Mouse (Mus musculus): ENCODE measurements around the gene Ripor1. TPM values are rescaled to one million over a fixed set of nuclear protein-coding genes. Genes with fewer than 3 reads are reported as not detected.
"Not testable (repeated sequence)": the region's sequence is repeated elsewhere in the genome, so short reads cannot be mapped to it uniquely, and the experiment has no call there.

Ripor1 gene
- polyA plus RNA-seq (2014; fragmentation: Nextera tagmentation; extraction: Ambion mirVana), result 13.1 and 14.1 TPM in 2 replicates

GRCm38 (mm10) chr8:105604804-105605381 is at the start of gene Ripor1:
Ripor1 (plus strand) TSS chr8:105605255.
- H3K4me3 ChIP-seq (ENCODE audit: low read depth, low read length), result peak within 1 kb of the TSS; percentile 70
- under 1% methylated on average over 37 of the region's 42 CpGs for WGBS
- H3K9me3 ChIP-seq (ENCODE audit: control insufficient read depth, low read length), result no peaks in the 10 kb centered on the region
- peak within 1 kb of the TSS; percentile 83 for H3K9ac ChIP-seq (ENCODE audit: low read length)
- peak within 1 kb of the TSS; percentile 58 for H3K27ac ChIP-seq (replicated peaks; ENCODE audit: low read depth, low read length)
- ATAC-seq (ENCODE audit: insufficient number of reproducible peaks, low FRiP score, low TSS enrichment, low read depth) (peak; percentile 61), DNase-seq (ENCODE audit: low spot score) (peak; percentile 84)
- H3K36me3 ChIP-seq (ENCODE audit: control insufficient read depth, insufficient read depth, low read length), result no peaks in the 10 kb centered on the region; the same call in 1 of the 2 replicates
- H3K27me3 ChIP-seq (ENCODE audit: control insufficient read depth, insufficient read depth, low read length), result no peaks in the 10 kb centered on the region
- H3K4me2 ChIP-seq (ENCODE audit: low read depth, severe bottlenecking), result peak within 1 kb of the TSS; percentile 93
- H3K4me1 ChIP-seq (ENCODE audit: control insufficient read depth, insufficient read depth, low read length), result peaks cover 18% of the 10 kb centered on the region

GRCm38 (mm10) chr8:105562863-105563262 is 42.2 kb upstream of the Ripor1 start:
- Histone ChIP-seq H3K9ac (ENCODE audit: low read length) (no peak overlapping the region), H3K27me3 (ENCODE audit: control insufficient read depth, insufficient read depth, low read length) (no peaks in the 10 kb centered on the region), H3K4me3 (ENCODE audit: low read depth, low read length) (no peak overlapping the region), H3K36me3 (ENCODE audit: control insufficient read depth, insufficient read depth, low read length) (no peaks in the 10 kb centered on the region; the same call in 1 of the 2 replicates), H3K27ac (replicated peaks; ENCODE audit: low read depth, low read length) (no peak overlapping the region), H3K4me2 (ENCODE audit: low read depth, severe bottlenecking) (no peak overlapping the region), H3K4me1 (ENCODE audit: control insufficient read depth, insufficient read depth, low read length) (peaks cover 8% of the 10 kb centered on the region), H3K9me3 (ENCODE audit: control insufficient read depth, low read length) (no peaks in the 10 kb centered on the region)
- 93% methylated on average over 3 of the region's 3 CpGs for WGBS
- no peak for ATAC-seq (ENCODE audit: insufficient number of reproducible peaks, low FRiP score, low TSS enrichment, low read depth)
- no peak for DNase-seq (ENCODE audit: low spot score)

GRCm38 (mm10) chr8:105563871-105564270 is 41.2 kb upstream of the Ripor1 start:
- ATAC-seq (ENCODE audit: insufficient number of reproducible peaks, low FRiP score, low TSS enrichment, low read depth), result no peak
- H3K27ac ChIP-seq (replicated peaks; ENCODE audit: low read depth, low read length), result no peak overlapping the region
- no peaks in the 10 kb centered on the region for H3K27me3 ChIP-seq (ENCODE audit: control insufficient read depth, insufficient read depth, low read length)
- H3K4me2 ChIP-seq (ENCODE audit: low read depth, severe bottlenecking), result no peak overlapping the region
- WGBS, result 83% methylated on average over 1 of the region's 1 CpGs
- no peaks in the 10 kb centered on the region; the same call in 1 of the 2 replicates for H3K36me3 ChIP-seq (ENCODE audit: control insufficient read depth, insufficient read depth, low read length)
- no peak overlapping the region for H3K4me3 ChIP-seq (ENCODE audit: low read depth, low read length)
- no peak for DNase-seq (ENCODE audit: low spot score)
- H3K4me1 ChIP-seq (ENCODE audit: control insufficient read depth, insufficient read depth, low read length), result peaks cover 8% of the 10 kb centered on the region
- H3K9ac ChIP-seq (ENCODE audit: low read length), result no peak overlapping the region
- no peaks in the 10 kb centered on the region for H3K9me3 ChIP-seq (ENCODE audit: control insufficient read depth, low read length)

GRCm38 (mm10) chr8:105564573-105565229 is 40.4 kb upstream of the Ripor1 start:
- not testable (repeated sequence) for H3K27ac ChIP-seq (replicated peaks; ENCODE audit: low read depth, low read length); DNase-seq (ENCODE audit: low spot score); H3K4me1 ChIP-seq (ENCODE audit: control insufficient read depth, insufficient read depth, low read length); H3K36me3 ChIP-seq (ENCODE audit: control insufficient read depth, insufficient read depth, low read length); H3K27me3 ChIP-seq (ENCODE audit: control insufficient read depth, insufficient read depth, low read length); H3K9me3 ChIP-seq (ENCODE audit: control insufficient read depth, low read length); ATAC-seq (ENCODE audit: insufficient number of reproducible peaks, low FRiP score, low TSS enrichment, low read depth)
- 88% methylated on average over 9 of the region's 9 CpGs for WGBS
- Histone ChIP-seq H3K4me2 (ENCODE audit: low read depth, severe bottlenecking) (peak overlapping the region; percentile 93), H3K9ac (ENCODE audit: low read length) (peak overlapping the region; percentile 73), H3K4me3 (ENCODE audit: low read depth, low read length) (peak overlapping the region; percentile 90)

GRCm38 (mm10) chr8:105565401-105565881 is 39.6 kb upstream of the Ripor1 start:
- DNase-seq (ENCODE audit: low spot score), result peak; percentile 24
- peak overlapping the region; percentile 93 for H3K4me2 ChIP-seq (ENCODE audit: low read depth, severe bottlenecking)
- H3K27ac ChIP-seq (replicated peaks; ENCODE audit: low read depth, low read length), result no peak overlapping the region
- H3K36me3 ChIP-seq (ENCODE audit: control insufficient read depth, insufficient read depth, low read length), result no peaks in the 10 kb centered on the region
- H3K27me3 ChIP-seq (ENCODE audit: control insufficient read depth, insufficient read depth, low read length), result no peaks in the 10 kb centered on the region
- peaks cover 8% of the 10 kb centered on the region for H3K4me1 ChIP-seq (ENCODE audit: control insufficient read depth, insufficient read depth, low read length)
- H3K9me3 ChIP-seq (ENCODE audit: control insufficient read depth, low read length), result no peaks in the 10 kb centered on the region
- WGBS, result under 1% methylated on average over 31 of the region's 31 CpGs
- peak overlapping the region; percentile 73 for H3K9ac ChIP-seq (ENCODE audit: low read length)
- peak overlapping the region; percentile 90 for H3K4me3 ChIP-seq (ENCODE audit: low read depth, low read length)
- peak; percentile 56 for ATAC-seq (ENCODE audit: insufficient number of reproducible peaks, low FRiP score, low TSS enrichment, low read depth)

GRCm38 (mm10) chr8:105565952-105566702 is 38.9 kb upstream of the Ripor1 start, which contains the start of gene Atp6v0d1:
Atp6v0d1 (minus strand) TSS chr8:105566047.
- ATAC-seq (ENCODE audit: insufficient number of reproducible peaks, low FRiP score, low TSS enrichment, low read depth) (peak; percentile 99), DNase-seq (ENCODE audit: low spot score) (peak; percentile 99)
- Histone ChIP-seq H3K4me3 (ENCODE audit: low read depth, low read length) (peak within 1 kb of the TSS; percentile 90), H3K4me1 (ENCODE audit: control insufficient read depth, insufficient read depth, low read length) (peaks cover 8% of the 10 kb centered on the region), H3K9me3 (ENCODE audit: control insufficient read depth, low read length) (no peaks in the 10 kb centered on the region), H3K4me2 (ENCODE audit: low read depth, severe bottlenecking) (peak within 1 kb of the TSS; percentile 93), H3K9ac (ENCODE audit: low read length) (peak within 1 kb of the TSS; percentile 73), H3K36me3 (ENCODE audit: control insufficient read depth, insufficient read depth, low read length) (no peaks in the 10 kb centered on the region), H3K27ac (replicated peaks; ENCODE audit: low read depth, low read length) (no peak within 1 kb of the TSS), H3K27me3 (ENCODE audit: control insufficient read depth, insufficient read depth, low read length) (no peaks in the 10 kb centered on the region)
- WGBS, result 3% methylated on average over 53 of the region's 53 CpGs

GRCm38 (mm10) chr8:105566703-105567595 is 38.1 kb upstream of the Ripor1 start:
- H3K27me3 ChIP-seq (ENCODE audit: control insufficient read depth, insufficient read depth, low read length), result no peaks in the 10 kb centered on the region
- peak overlapping the region; percentile 93 for H3K4me2 ChIP-seq (ENCODE audit: low read depth, severe bottlenecking)
- peaks cover 8% of the 10 kb centered on the region for H3K4me1 ChIP-seq (ENCODE audit: control insufficient read depth, insufficient read depth, low read length)
- DNase-seq (ENCODE audit: low spot score), result peak; percentile 44
- peak overlapping the region; percentile 61 for H3K9ac ChIP-seq (ENCODE audit: low read length)
- no peaks in the 10 kb centered on the region for H3K36me3 ChIP-seq (ENCODE audit: control insufficient read depth, insufficient read depth, low read length)
- H3K27ac ChIP-seq (replicated peaks; ENCODE audit: low read depth, low read length), result no peak overlapping the region
- ATAC-seq (ENCODE audit: insufficient number of reproducible peaks, low FRiP score, low TSS enrichment, low read depth), result no peak
- 27% methylated on average over 27 of the region's 27 CpGs for WGBS
- H3K9me3 ChIP-seq (ENCODE audit: control insufficient read depth, low read length), result no peaks in the 10 kb centered on the region
- peak overlapping the region; percentile 90 for H3K4me3 ChIP-seq (ENCODE audit: low read depth, low read length)
